Mouse (Mus musculus): ENCODE measurements around the gene Epyc.

DNA sequence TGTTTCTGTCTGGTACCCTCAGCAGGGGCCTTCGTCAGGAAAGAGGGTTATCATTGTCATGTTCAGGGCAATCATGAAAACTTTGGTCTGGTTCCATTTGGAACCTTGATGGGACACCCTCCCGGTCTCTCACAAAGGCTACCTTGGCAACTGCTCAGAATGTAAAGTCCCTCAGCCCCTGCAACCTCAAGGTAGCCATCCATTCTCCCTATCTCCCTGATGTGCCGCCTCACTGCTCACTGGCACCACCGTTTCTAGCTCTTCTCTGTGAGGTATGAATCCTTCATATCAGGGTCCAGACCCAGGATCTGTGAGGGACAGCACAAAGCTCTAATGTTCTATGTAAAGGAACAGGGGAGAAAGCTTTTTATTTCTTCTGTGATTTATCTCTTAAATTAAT, 70.7 kb downstream of the Epyc start:
- TF ChIP-seq CTCF (IDR thresholded peaks at IDR 0.05; ENCODE audit: extremely low read depth, insufficient read length, insufficient replicate concordance, low read depth, low read length) = no peak
- TF ChIP-seq POLR2A (IDR thresholded peaks at IDR 0.05; ENCODE audit: low read depth, low read length) = no peak

Data from small intestine, adult 2 months (tissue).